Mouse (Mus musculus) heart, postnatal 4 days (tissue): ENCODE measurements around the gene Car5b. TPM values are rescaled to one million over a fixed set of nuclear protein-coding genes. Genes with fewer than 3 reads are reported as not detected.

Experiments
- DNase-seq: peaks from one replicate; pipeline ENCODE4 v3.0.0; 2021
- total RNA-seq, 2 experiments: library from RNA; stranded (reverse); gene quantifications; 2 replicates each; pipeline ENCODE4 v1.2.3; 2021

The Car5b gene
- total RNA-seq, 2 experiments from 2014 or later: 0.41 to 0.60 TPM

DNA sequence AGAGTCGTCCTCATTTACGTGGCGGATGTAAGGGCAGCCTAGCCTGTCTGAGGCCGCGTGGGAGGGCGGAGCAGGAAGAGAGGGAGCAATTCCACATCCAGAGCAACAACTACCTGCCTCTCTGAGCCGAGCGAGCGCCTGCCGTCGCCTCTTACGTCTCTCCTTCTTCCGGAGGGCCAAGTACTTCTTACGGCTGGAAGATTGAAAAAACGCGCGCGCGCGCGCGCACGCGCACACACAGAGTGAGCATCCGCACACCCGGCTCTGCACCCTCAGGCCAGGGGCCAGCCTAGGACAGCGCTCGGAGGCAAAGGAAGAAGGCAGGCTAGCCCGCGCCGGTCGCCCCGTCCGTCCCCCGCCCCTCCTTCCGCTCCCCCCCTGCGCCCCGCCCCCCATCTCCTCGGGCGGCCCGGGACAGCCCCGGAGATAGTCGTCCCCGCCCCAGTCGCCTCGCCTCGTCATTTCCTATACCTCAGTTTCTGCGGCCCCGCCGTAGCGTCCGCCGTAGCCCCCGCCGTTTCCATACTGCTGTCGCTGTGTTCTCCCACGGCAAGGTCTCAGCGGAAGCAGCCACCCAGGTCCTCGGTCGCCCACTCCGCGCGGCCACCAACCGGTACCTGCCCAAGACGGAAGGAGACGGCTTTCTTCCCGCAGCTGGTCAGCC lies 69.9 kb downstream of the Car5b start:
- peak; percentile 60 for DNase-seq

DNA sequence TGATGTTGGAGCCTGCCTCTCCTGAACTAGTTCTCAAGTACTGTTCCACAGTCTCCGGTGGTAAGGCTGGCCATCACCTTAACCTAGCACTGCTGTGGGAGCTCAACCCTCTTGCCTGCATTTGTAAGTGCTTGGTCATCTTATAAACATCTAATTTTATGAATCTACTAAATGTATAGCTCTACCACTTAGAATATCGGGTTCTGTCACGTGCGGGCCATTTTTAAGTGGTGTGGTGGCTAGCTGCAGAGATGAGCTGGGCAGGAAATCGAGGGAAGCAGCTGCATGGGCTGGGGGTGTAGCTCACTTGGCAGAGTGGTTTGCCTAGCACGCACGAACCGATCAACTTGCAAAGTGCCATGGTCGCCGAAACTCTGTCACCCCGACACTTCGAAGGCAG lies 70.4 kb downstream of the Car5b start:
- DNase-seq: no peak

DNA sequence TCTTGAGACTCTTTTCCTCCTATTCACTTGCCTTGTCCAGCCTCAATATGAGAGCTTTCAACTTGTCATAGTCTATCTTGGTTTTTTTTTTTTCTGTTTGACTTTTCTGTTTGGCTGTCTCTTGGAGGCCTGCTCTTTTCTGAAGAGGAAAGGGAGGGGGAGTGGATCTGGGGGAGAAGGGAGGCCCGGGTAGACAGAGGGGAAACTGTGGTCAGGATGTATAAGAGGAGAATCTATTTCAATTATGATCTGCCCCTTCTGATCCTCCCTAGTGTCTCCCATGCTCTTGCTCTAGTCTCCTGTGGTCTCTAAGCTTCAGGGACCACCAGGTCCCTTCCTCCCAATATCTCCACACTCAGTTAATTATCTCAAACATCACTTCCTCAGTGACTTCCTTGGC lies 76.2 kb downstream of the Car5b start:
- no peak for DNase-seq

DNA sequence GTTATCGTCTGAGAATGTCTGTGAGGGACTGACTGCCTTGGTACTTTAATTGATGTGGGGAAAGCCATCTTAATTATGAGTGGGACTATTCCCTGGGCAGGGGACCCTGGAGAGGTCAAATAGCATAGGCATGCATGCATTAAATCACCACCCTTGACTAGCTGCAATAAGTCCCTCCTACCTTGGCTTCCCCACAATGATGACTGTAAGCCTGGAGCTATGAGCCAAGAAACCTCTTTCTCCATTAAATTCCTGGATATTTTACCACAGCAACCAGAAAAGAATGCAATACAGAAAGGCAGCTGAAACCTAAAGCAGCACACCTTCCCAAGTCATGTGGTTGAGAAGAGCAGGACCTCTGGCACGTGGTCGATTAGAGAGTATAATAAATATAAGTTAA lies 83.4 kb downstream of the Car5b start:
- no peak for DNase-seq

DNA sequence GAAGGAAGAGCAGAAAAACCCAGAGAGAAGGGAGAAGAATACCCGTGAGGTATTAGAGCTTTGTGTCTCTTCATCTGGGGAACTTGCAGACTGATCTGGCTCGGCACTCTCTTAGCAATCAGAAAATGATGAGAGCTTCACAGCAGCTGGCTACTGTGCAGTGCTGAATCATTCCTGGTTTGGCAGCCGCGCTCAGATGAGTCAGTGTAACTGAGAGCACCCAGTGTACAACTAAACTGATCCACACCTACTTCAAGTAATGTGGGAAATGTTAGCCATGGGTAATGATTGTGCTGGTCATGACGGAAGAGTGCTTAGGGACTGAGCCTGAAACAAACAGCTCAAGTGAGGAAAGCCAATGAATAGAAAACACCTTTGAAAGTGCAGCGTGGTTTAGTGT lies 89.2 kb downstream of the Car5b start:
- DNase-seq: no peak

DNA sequence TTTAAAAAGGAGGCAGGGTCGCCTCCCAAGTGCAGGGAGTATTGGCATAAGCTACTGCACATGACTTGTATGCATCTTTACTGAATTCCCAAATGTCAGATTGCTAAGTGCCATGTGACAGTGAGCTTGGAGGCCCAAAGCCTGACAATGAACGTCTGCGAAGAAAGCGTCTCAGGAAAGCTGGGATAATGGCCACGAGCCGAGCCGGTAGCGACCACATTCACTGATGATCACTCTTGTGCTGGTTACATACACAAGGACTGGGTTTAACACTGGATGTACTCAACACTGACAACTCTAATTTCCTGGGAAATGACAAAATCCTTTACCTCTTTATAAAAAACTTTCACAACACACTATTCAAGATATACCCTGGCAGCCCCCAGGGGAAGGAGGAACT lies 93.1 kb downstream of the Car5b start:
- DNase-seq: no peak

DNA sequence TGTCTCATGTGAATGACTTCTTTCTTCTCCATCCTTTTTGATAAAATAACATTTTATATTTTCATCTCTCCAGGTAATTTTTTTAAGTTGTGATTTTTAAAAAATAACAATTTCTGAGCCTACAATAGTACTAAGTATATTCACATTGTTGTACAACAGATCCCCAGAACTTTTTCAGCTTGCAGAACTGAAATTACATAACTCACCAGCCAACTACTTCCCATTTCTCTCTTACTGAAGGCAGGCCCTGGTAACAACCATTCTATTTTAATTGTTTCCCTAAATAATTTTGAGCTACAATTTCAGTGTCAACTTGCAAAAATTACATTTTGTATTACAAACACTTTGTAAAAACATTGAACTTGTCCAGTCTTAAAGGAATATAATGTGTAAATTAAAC lies 98.2 kb downstream of the Car5b start:
- DNase-seq: no peak

Other genes with a start within 250 kb of the Car5b start
- gene Ap1s2, start 119.0 kb downstream of the Car5b start, total RNA-seq: 10 to 100 TPM; 15.7 to 16.8 TPM
- gene Zrsr2, start 69.3 kb downstream of the Car5b start, total RNA-seq: 10 to 100 TPM; 13.7 to 24.4 TPM
- 10 to 100 TPM in 1 of 2 experiments, 1 to 10 TPM in 1; 9.9 to 10.4 TPM for gene Siah1b, start 48.5 kb upstream of the Car5b start, total RNA-seq
- not detected for gene Cltrn, start 60.8 kb upstream of the Car5b start, total RNA-seq
- under 1 TPM; 0.38 to 0.79 TPM for gene Ace2, start 111.3 kb upstream of the Car5b start, total RNA-seq
- gene Bmx, start 230.2 kb upstream of the Car5b start, total RNA-seq: 1 to 10 TPM; 4.3 to 4.6 TPM
- gene Pir, start 241.4 kb upstream of the Car5b start, total RNA-seq: 1 to 10 TPM; 2.4 to 3.6 TPM